Mouse (Mus musculus) neural tube, embryonic 12.5 days (tissue): Measurements from ENCODE around the gene Mlph. TPM values are rescaled to one million over a fixed set of nuclear protein-coding genes. Genes with fewer than 3 reads are reported as not detected.

Source experiments
- ATAC-seq: fragments of 200-750 bp; cut with Nextera tagmentation; 2 replicates; pipeline ENCODE4 v1.8.0; 2017; ENCODE audit warnings: low read depth, mild to moderate bottlenecking, moderate TSS enrichment, moderate library complexity; ENCODE audit not compliant: low FRiP score
- H3K27ac ChIP-seq: fragments of 300-500 bp; sonication (generic); 2 replicates; pipeline ENCODE4 v1.5.1; 2016
- H3K27me3 ChIP-seq: fragments of 300-500 bp; sonication (generic); replicated peaks from 2 replicates; pipeline ENCODE4 v1.6.1; 2016; ENCODE audit warnings: mild to moderate bottlenecking
- H3K36me3 ChIP-seq: fragments of 300-500 bp; sonication (generic); 2 replicates; pipeline ENCODE4 v1.6.1; 2016; ENCODE audit warnings: mild to moderate bottlenecking
- H3K4me1 ChIP-seq: fragments of 300-500 bp; sonication (generic); 2 replicates; pipeline ENCODE4 v1.6.1; 2016
- H3K4me2 ChIP-seq: fragments of 300-500 bp; sonication (generic); replicated peaks from 2 replicates; pipeline ENCODE4 v1.6.1; 2016; ENCODE audit warnings: mild to moderate bottlenecking
- H3K4me3 ChIP-seq: fragments of 300-500 bp; sonication (generic); 2 replicates; pipeline ENCODE4 v1.5.1; 2016
- H3K9ac ChIP-seq: fragments of 300-500 bp; sonication (generic); 2 replicates; pipeline ENCODE4 v1.6.1; 2016; ENCODE audit warnings: mild to moderate bottlenecking
- H3K9me3 ChIP-seq: fragments of 300-500 bp; sonication (generic); 2 replicates; pipeline ENCODE4 v1.6.1; 2016; ENCODE audit warnings: mild to moderate bottlenecking
- WGBS: fragments of 180-500 bp; shearing (Covaris S2); methylation state at CpG from one replicate; pipeline ENCODE4 v1.1.7; 2016; 5-methylcytosine and 5-hydroxymethylcytosine counted together
- polyA plus RNA-seq: library from polyadenylated mRNA; unstranded; fragments of >200 nt; fragmentation: Nextera tagmentation; extraction: Ambion mirVana; gene quantifications from 2 replicates; pipeline ENCODE4 v1.2.1, GENCODE M21; 2016

The Mlph gene
- polyA plus RNA-seq, 1 experiment from 2014 or later, result 0.20 TPM

- no peaks in the 10 kb centered on the region for H3K9me3 ChIP-seq
- no peak within 1 kb of the TSS for H3K4me3 ChIP-seq
- H3K4me1 ChIP-seq, result no peaks in the 10 kb centered on the region
- no peaks in the 10 kb centered on the region for H3K36me3 ChIP-seq
- H3K4me2 ChIP-seq, result no peak within 1 kb of the TSS
- no peak within 1 kb of the TSS for H3K27ac ChIP-seq
- H3K27me3 ChIP-seq, result no peaks in the 10 kb centered on the region
- no peak within 1 kb of the TSS for H3K9ac ChIP-seq
- 82% methylated on average over 8 of the region's 8 CpGs for WGBS
- ATAC-seq, result no peak
These were observed 37.9 kb downstream of the Mlph start, which contains the start of gene Prlh for GRCm38 (mm10) chr1:90952808-90953207. Gene Prlh, plus strand, starts transcription at chr1:90953108.

GRCm38 (mm10) chr1:90953688-90954087, 38.8 kb downstream of the Mlph start:
- Histone ChIP-seq H3K36me3 (no peaks in the 10 kb centered on the region), H3K9ac (no peak overlapping the region), H3K4me3 (no peak overlapping the region), H3K4me2 (no peak overlapping the region), H3K27me3 (no peaks in the 10 kb centered on the region), H3K4me1 (no peaks in the 10 kb centered on the region), H3K9me3 (no peaks in the 10 kb centered on the region), H3K27ac (no peak overlapping the region)
- WGBS, result 84% methylated on average over 11 of the region's 11 CpGs
- no peak for ATAC-seq

- ATAC-seq, result no peak
- H3K4me2 ChIP-seq, result no peak overlapping the region
- no peak overlapping the region for H3K9ac ChIP-seq
- H3K4me1 ChIP-seq, result no peaks in the 10 kb centered on the region
- H3K9me3 ChIP-seq, result no peaks in the 10 kb centered on the region
- H3K27ac ChIP-seq, result no peak overlapping the region
- no peak overlapping the region for H3K4me3 ChIP-seq
- 34% methylated on average over 7 of the region's 7 CpGs for WGBS
- H3K27me3 ChIP-seq, result no peaks in the 10 kb centered on the region
- no peaks in the 10 kb centered on the region for H3K36me3 ChIP-seq
These were observed 41.6 kb downstream of the Mlph start for GRCm38 (mm10) chr1:90956245-90957096.

- Histone ChIP-seq H3K27me3 (no peaks in the 10 kb centered on the region), H3K9me3 (no peaks in the 10 kb centered on the region), H3K27ac (no peak overlapping the region), H3K9ac (no peak overlapping the region), H3K4me2 (no peak overlapping the region), H3K36me3 (no peaks in the 10 kb centered on the region), H3K4me1 (peaks cover 4% of the 10 kb centered on the region; the same call in 1 of the 2 replicates), H3K4me3 (no peak overlapping the region)
- ATAC-seq, result no peak
- WGBS, result 26% methylated on average over 4 of the region's 4 CpGs
These were observed 47.6 kb downstream of the Mlph start for GRCm38 (mm10) chr1:90962526-90962925.

- Histone ChIP-seq H3K27ac (no peak overlapping the region), H3K36me3 (no peaks in the 10 kb centered on the region), H3K27me3 (no peaks in the 10 kb centered on the region), H3K4me3 (no peak overlapping the region), H3K9ac (no peak overlapping the region), H3K4me1 (peaks cover 8% of the 10 kb centered on the region; the same call in 1 of the 2 replicates), H3K4me2 (no peak overlapping the region), H3K9me3 (no peaks in the 10 kb centered on the region)
- 42% methylated on average over 3 of the region's 3 CpGs for WGBS
- no peak for ATAC-seq
These were observed 48.1 kb downstream of the Mlph start for GRCm38 (mm10) chr1:90962994-90963393.

GRCm38 (mm10) chr1:90967583-90967982, 52.7 kb downstream of the Mlph start:
- Histone ChIP-seq H3K36me3 (no peaks in the 10 kb centered on the region), H3K27ac (no peak overlapping the region), H3K27me3 (no peaks in the 10 kb centered on the region), H3K4me3 (no peak overlapping the region), H3K4me2 (no peak overlapping the region), H3K4me1 (peaks cover 12% of the 10 kb centered on the region; the same call in 1 of the 2 replicates), H3K9ac (no peak overlapping the region), H3K9me3 (no peaks in the 10 kb centered on the region)
- ATAC-seq, result no peak
- 74% methylated on average over 7 of the region's 7 CpGs for WGBS

GRCm38 (mm10) chr1:90968649-90969048, 53.8 kb downstream of the Mlph start:
- no peak overlapping the region for H3K27ac ChIP-seq
- no peak overlapping the region for H3K9ac ChIP-seq
- H3K27me3 ChIP-seq, result no peaks in the 10 kb centered on the region
- no peak for ATAC-seq
- WGBS, result 78% methylated on average over 4 of the region's 4 CpGs
- H3K4me1 ChIP-seq, result peaks cover 16% of the 10 kb centered on the region
- no peaks in the 10 kb centered on the region for H3K36me3 ChIP-seq
- H3K9me3 ChIP-seq, result no peaks in the 10 kb centered on the region
- H3K4me3 ChIP-seq, result no peak overlapping the region
- no peak overlapping the region for H3K4me2 ChIP-seq

- Histone ChIP-seq H3K36me3 (no peaks in the 10 kb centered on the region), H3K9me3 (no peaks in the 10 kb centered on the region), H3K4me3 (no peak within 1 kb of the TSS), H3K27ac (no peak within 1 kb of the TSS), H3K4me1 (peaks cover 22% of the 10 kb centered on the region), H3K9ac (no peak within 1 kb of the TSS), H3K4me2 (no peak within 1 kb of the TSS), H3K27me3 (no peaks in the 10 kb centered on the region)
- no peak for ATAC-seq
- WGBS, result 41% methylated on average over 9 of the region's 9 CpGs
These were observed 54.5 kb downstream of the Mlph start, which contains the start of gene Rab17 for GRCm38 (mm10) chr1:90969347-90969784. Gene Rab17, minus strand, starts transcription at chr1:90969661.

- no peak overlapping the region for H3K27ac ChIP-seq
- WGBS, result 77% methylated on average over 10 of the region's 10 CpGs
These were observed 55.1 kb downstream of the Mlph start for GRCm38 (mm10) chr1:90969881-90970390.

GRCm38 (mm10) chr1:90972911-90973573, 58.2 kb downstream of the Mlph start:
- Histone ChIP-seq H3K27ac (no peak overlapping the region), H3K27me3 (no peaks in the 10 kb centered on the region), H3K9ac (no peak overlapping the region), H3K4me1 (peaks cover 31% of the 10 kb centered on the region), H3K4me3 (no peak overlapping the region), H3K4me2 (no peak overlapping the region), H3K9me3 (no peaks in the 10 kb centered on the region), H3K36me3 (no peaks in the 10 kb centered on the region)
- peak; percentile 61 for ATAC-seq
- WGBS, result 20% methylated on average over 9 of the region's 9 CpGs

More at GRCm38 (mm10) chr1:90969881-90970390, 55.1 kb downstream of the Mlph start:
- Histone ChIP-seq H3K9ac (no peak overlapping the region), H3K9me3 (no peaks in the 10 kb centered on the region), H3K4me1 (peaks cover 27% of the 10 kb centered on the region), H3K4me3 (no peak overlapping the region), H3K27me3 (no peaks in the 10 kb centered on the region), H3K4me2 (no peak overlapping the region), H3K36me3 (no peaks in the 10 kb centered on the region)
- ATAC-seq, result no peak

GRCm38 (mm10) chr1:90973574-90973911, 58.7 kb downstream of the Mlph start:
- H3K4me2 ChIP-seq, result no peak overlapping the region
- no peaks in the 10 kb centered on the region for H3K27me3 ChIP-seq
- H3K9ac ChIP-seq, result no peak overlapping the region
- H3K36me3 ChIP-seq, result no peaks in the 10 kb centered on the region
- no peak for ATAC-seq
- WGBS, result 81% methylated on average over 2 of the region's 2 CpGs
- H3K27ac ChIP-seq, result no peak overlapping the region
- peaks cover 31% of the 10 kb centered on the region for H3K4me1 ChIP-seq
- no peak overlapping the region for H3K4me3 ChIP-seq
- no peaks in the 10 kb centered on the region for H3K9me3 ChIP-seq

- Histone ChIP-seq H3K4me1 (peaks cover 31% of the 10 kb centered on the region), H3K4me3 (no peak overlapping the region), H3K9me3 (no peaks in the 10 kb centered on the region), H3K27me3 (no peaks in the 10 kb centered on the region), H3K9ac (0 out of 2 replicates have a peak overlapping the region, but pooled peaks have one; percentile 9), H3K4me2 (peak overlapping the region; percentile 35; the same call in 1 of the 2 replicates), H3K36me3 (no peaks in the 10 kb centered on the region), H3K27ac (no peak overlapping the region)
- 5% methylated on average over 12 of the region's 12 CpGs for WGBS
- ATAC-seq, result peak; percentile 67
These were observed 60.2 kb downstream of the Mlph start for GRCm38 (mm10) chr1:90974906-90975649.
